Mouse (Mus musculus): ENCODE measurements around the gene Npas4.

- TF ChIP-seq CTCF (IDR thresholded peaks at IDR 0.05; ENCODE audit: low read depth) = no peak
- no peak for TF ChIP-seq EP300 (IDR thresholded peaks at IDR 0.05; ENCODE audit: low read depth)
Observed at GRCm38 (mm10) chr19:5004925-5005324, 14.8 kb upstream of the Npas4 start.
